Mouse (Mus musculus) thymus, adult 2 months (tissue): ENCODE measurements around the gene Smcr8. TPM values are rescaled to one million over a fixed set of nuclear protein-coding genes. Genes with fewer than 3 reads are reported as not detected.

ENCODE experiments used
- DNase-seq: peaks from one replicate; pipeline ENCODE4 v3.0.0; 2021
- H3K27ac ChIP-seq: fragments of 200-500 bp; 2 replicates; pipeline ENCODE4 v1.5.1; 2012; ENCODE audit warnings: low read length, control low read depth; ENCODE audit not compliant: control insufficient read depth, insufficient read depth
- H3K27me3 ChIP-seq: fragments of 200-500 bp; 2 replicates; pipeline ENCODE4 v1.6.1; 2012; ENCODE audit warnings: mild to moderate bottlenecking, low read length, moderate library complexity, mixed read lengths; ENCODE audit not compliant: control insufficient read depth, insufficient read depth
- H3K36me3 ChIP-seq: fragments of 200-500 bp; 2 replicates; pipeline ENCODE4 v1.6.1; 2012; ENCODE audit warnings: mild to moderate bottlenecking, low read length, moderate library complexity; ENCODE audit not compliant: control insufficient read depth, insufficient read depth
- H3K4me1 ChIP-seq: fragments of 200-500 bp; replicated peaks from 2 replicates; pipeline ENCODE4 v1.6.1; 2012; ENCODE audit warnings: low read length; ENCODE audit not compliant: control insufficient read depth, insufficient read depth
- H3K4me3 ChIP-seq: fragments of 200-500 bp; 2 replicates; pipeline ENCODE4 v1.5.1; 2012; ENCODE audit warnings: mild to moderate bottlenecking, low read length, control low read depth, moderate library complexity; ENCODE audit not compliant: control insufficient read depth, insufficient read depth
- CTCF ChIP-seq: fragments of 200-500 bp; IDR thresholded peaks from 2 replicates; pipeline ENCODE4 v1.5.1; 2012; ENCODE audit warnings: mild to moderate bottlenecking, control low read depth, low read length, moderate library complexity, borderline replicate concordance; ENCODE audit not compliant: control insufficient read depth, poor library complexity, insufficient read depth; ENCODE audit errors: extremely low read depth
- POLR2A ChIP-seq: fragments of 200-500 bp; IDR thresholded peaks from 2 replicates; pipeline ENCODE4 v1.6.1; 2012; ENCODE audit warnings: mild to moderate bottlenecking, low read length, control low read depth, moderate library complexity; ENCODE audit not compliant: control insufficient read depth, poor library complexity, insufficient read depth; ENCODE audit errors: extremely low read depth
- WGBS: fragments of 180-500 bp; shearing (Covaris S2); methylation state at CpG from one replicate; pipeline ENCODE4 v1.1.7; 2018; 5-methylcytosine and 5-hydroxymethylcytosine counted together
- polyA plus RNA-seq: library from polyadenylated mRNA; depleted of rRNA; stranded (reverse); fragments of >200 nt; gene quantifications from 2 replicates; pipeline ENCODE4 v1.2.3, GENCODE M21; 2012

The Smcr8 gene
- polyA plus RNA-seq, 1 experiment, result 25.5 TPM

GRCm38 (mm10) chr11:60796342-60796741 is 19.0 kb downstream of the Smcr8 start:
- TF ChIP-seq POLR2A, result no peak
- TF ChIP-seq CTCF, result no peak
- no peaks in the 10 kb centered on the region for H3K27me3 ChIP-seq
- no peaks in the 10 kb centered on the region for H3K4me1 ChIP-seq
- no peak for DNase-seq
- H3K27ac ChIP-seq, result no peak overlapping the region
- WGBS, result 96% methylated on average over 11 of the region's 11 CpGs
- H3K36me3 ChIP-seq, result peaks cover 9% of the 10 kb centered on the region; the same call in 1 of the 2 replicates
- no peak overlapping the region for H3K4me3 ChIP-seq

- TF ChIP-seq POLR2A (no peak), CTCF (no peak)
- DNase-seq, result no peak
- 95% methylated on average over 4 of the region's 4 CpGs for WGBS
- no peak overlapping the region for H3K27ac ChIP-seq
- no peak overlapping the region for H3K4me3 ChIP-seq
- H3K36me3 ChIP-seq, result no peaks in the 10 kb centered on the region
- H3K4me1 ChIP-seq, result no peaks in the 10 kb centered on the region
- no peaks in the 10 kb centered on the region for H3K27me3 ChIP-seq
Observed at GRCm38 (mm10) chr11:60799977-60800376, 22.7 kb downstream of the Smcr8 start.

DNA sequence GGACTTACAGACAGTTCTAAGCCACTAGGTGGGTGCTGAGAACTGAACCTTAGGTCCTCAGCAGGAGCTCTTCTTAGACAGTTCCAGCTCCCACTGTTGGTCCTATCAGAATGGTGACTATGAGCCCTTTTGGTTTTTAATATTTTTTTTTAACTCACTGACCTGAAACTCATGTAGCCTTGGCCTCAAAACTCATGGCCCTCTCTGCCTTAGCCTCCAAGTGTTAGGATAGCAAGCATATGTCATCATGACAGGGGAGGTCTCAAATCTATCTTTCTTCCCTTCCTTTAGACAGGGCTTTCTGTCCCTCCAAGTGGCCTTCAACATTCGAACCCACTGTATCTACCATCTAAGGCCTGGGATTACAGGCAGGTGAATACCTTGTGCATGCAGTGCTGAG is 23.6 kb downstream of the Smcr8 start:
- Histone ChIP-seq H3K4me3 (no peak overlapping the region), H3K27me3 (no peaks in the 10 kb centered on the region), H3K36me3 (no peaks in the 10 kb centered on the region), H3K4me1 (no peaks in the 10 kb centered on the region), H3K27ac (no peak overlapping the region)
- TF ChIP-seq POLR2A (no peak), CTCF (no peak)
- DNase-seq, result no peak
- WGBS, result 96% methylated on average over 1 of the region's 1 CpGs

GRCm38 (mm10) chr11:60808286-60809070 is 31.2 kb downstream of the Smcr8 start:
- no peaks in the 10 kb centered on the region for H3K36me3 ChIP-seq
- no peaks in the 10 kb centered on the region for H3K27me3 ChIP-seq
- DNase-seq, result no peak
- WGBS, result 83% methylated on average over 4 of the region's 4 CpGs
- H3K4me3 ChIP-seq, result no peak overlapping the region
- peaks cover 5% of the 10 kb centered on the region for H3K4me1 ChIP-seq
- no peak overlapping the region for H3K27ac ChIP-seq
- TF ChIP-seq POLR2A, result no peak
- TF ChIP-seq CTCF, result no peak

DNA sequence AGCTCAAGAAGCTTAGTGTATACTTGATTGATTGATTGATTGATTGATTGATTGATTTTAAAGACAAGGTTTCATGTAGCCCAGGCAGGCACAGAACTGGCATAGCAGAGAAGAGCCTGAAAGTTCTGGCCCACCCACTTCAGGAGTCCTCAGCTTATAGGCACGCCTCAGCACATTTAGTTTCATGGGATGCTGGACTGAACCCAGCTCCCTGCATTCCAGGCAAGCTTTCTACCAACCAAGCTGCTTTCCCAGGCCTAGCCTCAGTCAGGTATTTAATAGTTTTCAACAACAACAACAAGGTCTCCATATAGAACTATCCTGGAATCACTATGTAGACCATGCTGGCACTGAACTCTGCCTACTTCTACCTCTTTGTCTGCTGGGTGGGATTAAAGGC is 32.2 kb downstream of the Smcr8 start:
- Histone ChIP-seq H3K4me1 (peaks cover 5% of the 10 kb centered on the region), H3K27ac (no peak overlapping the region), H3K4me3 (no peak overlapping the region), H3K27me3 (no peaks in the 10 kb centered on the region), H3K36me3 (no peaks in the 10 kb centered on the region)
- 70% methylated on average over 1 of the region's 1 CpGs for WGBS
- DNase-seq, result no peak
- TF ChIP-seq CTCF, result no peak
- no peak for TF ChIP-seq POLR2A

GRCm38 (mm10) chr11:60810046-60810965 is 33.0 kb downstream of the Smcr8 start:
- no peaks in the 10 kb centered on the region for H3K27me3 ChIP-seq
- H3K4me1 ChIP-seq, result peaks cover 5% of the 10 kb centered on the region
- H3K36me3 ChIP-seq, result no peaks in the 10 kb centered on the region
- DNase-seq, result no peak
- TF ChIP-seq POLR2A, result no peak
- TF ChIP-seq CTCF, result no peak
- H3K27ac ChIP-seq, result no peak overlapping the region
- peak overlapping the region; percentile 49 for H3K4me3 ChIP-seq
- WGBS, result 9% methylated on average over 14 of the region's 14 CpGs
